Mouse (Mus musculus) heart, postnatal 10 days (tissue): ENCODE results near the gene Apoa2. TPM values are rescaled to one million over a fixed set of nuclear protein-coding genes. Genes with fewer than 3 reads are reported as not detected.

Experiments used
- DNase-seq, 2 experiments: peaks; one replicate each; pipeline ENCODE4 v3.0.0; 2021
- intact Hi-C: fragments of 180-260 bp; cut with DNase I; formaldehyde crosslinking; loops from one replicate; pipeline ENCODE4 v1.15.1; 2025
- total RNA-seq, 2 experiments: library from RNA; stranded (reverse); gene quantifications; 2 replicates each; pipeline ENCODE4 v1.2.3; 2021

The Apoa2 gene
- total RNA-seq, 2 experiments from 2014 or later: 2.3 to 4.2 TPM

GRCm38 (mm10) chr1:171251594-171252324 lies 26.9 kb downstream of the Apoa2 start:
- peak; percentile 68 to 74 for DNase-seq
- intact Hi-C loops: no loop called here

- intact Hi-C loops: no loop called here
- DNase-seq: no peak
Observed at GRCm38 (mm10) chr1:171252415-171252814, 27.6 kb downstream of the Apoa2 start.

GRCm38 (mm10) chr1:171256095-171256818 lies 31.4 kb downstream of the Apoa2 start:
- DNase-seq: no peak
- intact Hi-C loops: loop anchor here (2.0 kb wide), 1 partner anchor 137 kb away; no protein-coding TSS in a partner anchor

GRCm38 (mm10) chr1:171256937-171257548 lies 32.2 kb downstream of the Apoa2 start:
- intact Hi-C loops: loop anchor here (1.0 to 2.0 kb wide), 2 partner anchors 34 to 138 kb away; no protein-coding TSS in a partner anchor
- peak; percentile 81 to 86 for DNase-seq

GRCm38 (mm10) chr1:171257781-171258180 lies 32.9 kb downstream of the Apoa2 start:
- intact Hi-C loops: loop anchor here (1.0 to 2.0 kb wide), 2 partner anchors 34 to 139 kb away; no protein-coding TSS in a partner anchor
- DNase-seq: no peak

- intact Hi-C loops: no loop called here
- no peak for DNase-seq
Observed at GRCm38 (mm10) chr1:171258921-171259320, 34.1 kb downstream of the Apoa2 start.

GRCm38 (mm10) chr1:171260316-171260715 lies 35.5 kb downstream of the Apoa2 start:
- intact Hi-C loops: no loop called here
- no peak for DNase-seq

GRCm38 (mm10) chr1:171262594-171263130 lies 37.8 kb downstream of the Apoa2 start:
- intact Hi-C loops: loop anchor here (2.0 kb wide), 1 partner anchor 16 kb away; no protein-coding TSS in a partner anchor
- peak; percentile 88 to 91 for DNase-seq

GRCm38 (mm10) chr1:171263185-171263611 lies 38.3 kb downstream of the Apoa2 start:
- intact Hi-C loops: loop anchor here (2.0 kb wide), 1 partner anchor 16 kb away; no protein-coding TSS in a partner anchor
- peak; percentile 80 to 84 for DNase-seq

- intact Hi-C loops: loop anchor here (2.0 kb wide), 1 partner anchor 17 kb away; no protein-coding TSS in a partner anchor
- DNase-seq: peak; percentile 59 to 62
Observed at GRCm38 (mm10) chr1:171263666-171264461, 39.0 kb downstream of the Apoa2 start.

- intact Hi-C loops: no loop called here
- no peak for DNase-seq
Observed at GRCm38 (mm10) chr1:171265971-171266744, 41.3 kb downstream of the Apoa2 start.

GRCm38 (mm10) chr1:171268341-171268740 lies 43.5 kb downstream of the Apoa2 start:
- DNase-seq: no peak
- intact Hi-C loops: no loop called here

GRCm38 (mm10) chr1:171269848-171270572 lies 45.2 kb downstream of the Apoa2 start, which contains the start of gene B4galt3:
Gene B4galt3, plus strand, starts transcription at chr1:171270328.
- DNase-seq: peak; percentile 97
- intact Hi-C loops: no loop called here

- no peak for DNase-seq
- intact Hi-C loops: no loop called here
Observed at GRCm38 (mm10) chr1:171270573-171270900, 45.7 kb downstream of the Apoa2 start.

GRCm38 (mm10) chr1:171271196-171271595 lies 46.3 kb downstream of the Apoa2 start:
- intact Hi-C loops: no loop called here
- no peak for DNase-seq

GRCm38 (mm10) chr1:171271622-171272021 lies 46.8 kb downstream of the Apoa2 start:
- no peak for DNase-seq
- intact Hi-C loops: no loop called here

GRCm38 (mm10) chr1:171272086-171272485 lies 47.2 kb downstream of the Apoa2 start:
- DNase-seq: no peak
- intact Hi-C loops: no loop called here

- DNase-seq: no peak
- intact Hi-C loops: no loop called here
Observed at GRCm38 (mm10) chr1:171274171-171274570, 49.3 kb downstream of the Apoa2 start.
